Mouse (Mus musculus): ENCODE measurements around the gene Chd4.
A peak's percentile ranks its signal among the peaks of the same experiment; 100 is the strongest.

Gene Chd4

DNA sequence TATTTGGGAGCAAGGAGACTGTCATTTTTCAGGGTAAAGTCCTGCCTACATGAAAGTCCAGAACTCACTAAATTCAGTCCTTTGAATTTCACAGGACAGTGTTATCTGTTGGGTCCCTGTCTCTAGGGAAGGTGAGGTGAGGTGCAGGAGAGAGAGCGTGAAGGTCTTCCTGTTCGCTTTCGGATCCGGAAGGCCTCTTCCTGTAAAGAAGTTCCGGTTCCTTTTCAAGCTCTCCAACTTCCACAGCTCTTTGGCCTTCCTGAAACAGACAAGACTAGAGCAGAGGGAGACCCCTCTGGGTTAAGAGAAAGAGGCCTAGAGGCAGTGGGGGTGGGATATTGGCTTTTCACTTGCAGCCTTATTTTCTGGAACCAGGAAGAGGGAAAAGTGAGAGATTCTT is 3.4 kb upstream of the Chd4 start:
- no peak for DNase-seq (ENCODE audit: low spot score)

DNA sequence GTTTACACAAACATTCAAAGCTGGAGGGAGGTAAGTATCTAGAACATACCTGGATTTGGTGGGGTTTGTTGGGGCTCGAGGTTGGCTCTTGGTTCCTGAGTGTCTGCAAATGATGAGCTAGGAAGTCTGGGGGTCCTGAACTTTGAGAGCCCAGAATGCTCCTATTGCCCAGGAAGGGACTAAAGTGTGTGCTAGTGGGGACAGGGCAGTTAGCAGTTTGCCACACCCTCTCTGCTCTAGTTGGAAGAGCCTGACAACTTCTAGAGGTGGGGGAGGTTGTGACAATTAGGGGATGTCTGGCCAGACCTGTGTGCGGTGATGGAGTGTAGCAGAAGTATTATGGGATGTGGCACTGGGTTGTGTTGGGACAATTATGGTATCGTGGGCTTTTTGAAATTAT is 938 bp upstream of the Chd4 start:
- DNase-seq (ENCODE audit: low spot score) = no peak

DNA sequence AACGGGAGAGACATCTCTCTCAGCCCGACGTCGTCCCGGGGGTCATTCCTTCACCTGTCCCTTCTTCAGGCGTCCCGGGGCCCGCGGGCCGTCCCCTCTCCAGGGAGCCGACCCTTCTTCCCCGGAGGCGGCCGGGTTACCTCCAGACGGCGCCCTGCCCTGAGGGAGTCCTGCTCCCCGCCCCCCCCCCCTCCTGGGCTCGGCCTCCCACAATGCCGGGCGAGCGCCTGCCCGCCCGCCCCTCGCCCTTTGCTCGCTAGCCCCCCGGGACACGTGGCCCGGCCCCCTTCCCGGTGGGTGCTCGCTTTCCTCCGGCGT is 457 bp downstream of the Chd4 start:
- no peak for DNase-seq (ENCODE audit: low spot score)

GRCm38 (mm10) chr6:125096597-125097345 is 990 bp downstream of the Chd4 start:
- peak; percentile 54 for DNase-seq (ENCODE audit: low spot score)

DNA sequence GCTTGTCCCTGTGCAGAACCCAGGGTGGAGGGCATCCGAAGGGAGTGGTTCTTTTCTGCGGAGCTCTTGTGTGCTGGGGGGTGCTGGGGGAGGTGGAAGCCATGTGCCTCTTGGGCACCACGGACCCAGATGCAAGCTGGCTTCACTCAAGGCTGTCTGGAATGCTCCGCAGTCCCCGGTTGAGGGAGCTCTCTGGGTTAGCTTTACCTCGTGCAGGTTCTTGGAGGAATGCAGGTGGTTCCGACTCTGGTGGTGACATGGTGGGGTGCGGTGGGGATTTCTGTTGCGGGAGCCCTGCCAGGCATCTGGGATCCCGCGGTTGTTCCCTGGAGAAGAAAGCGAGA is 1.5 kb downstream of the Chd4 start:
- no peak for DNase-seq (ENCODE audit: low spot score)

DNA sequence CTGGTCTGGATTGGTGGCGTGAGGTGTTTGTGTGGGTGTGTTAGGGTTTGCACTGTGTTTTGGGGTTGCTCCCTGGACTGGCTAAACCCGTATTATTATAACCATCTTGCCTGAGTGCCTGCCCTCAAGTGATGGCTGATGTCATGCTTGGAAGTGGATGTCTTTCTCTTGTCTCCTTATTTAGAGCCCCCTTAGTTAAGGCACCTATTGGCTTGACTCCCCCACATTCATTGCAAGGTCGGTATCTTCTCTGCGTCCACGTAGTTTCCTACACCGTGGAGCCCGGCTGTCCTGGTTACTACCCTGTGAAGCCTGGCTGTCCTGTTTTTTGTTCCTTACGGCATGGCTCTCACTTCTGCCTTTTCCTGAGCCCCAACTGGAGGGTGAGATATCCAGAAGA is 2.2 kb downstream of the Chd4 start:
- no peak for DNase-seq (ENCODE audit: low spot score)

- no peak for DNase-seq (ENCODE audit: low spot score)
Observed at GRCm38 (mm10) chr6:125098513-125098912, 2.7 kb downstream of the Chd4 start.

DNA sequence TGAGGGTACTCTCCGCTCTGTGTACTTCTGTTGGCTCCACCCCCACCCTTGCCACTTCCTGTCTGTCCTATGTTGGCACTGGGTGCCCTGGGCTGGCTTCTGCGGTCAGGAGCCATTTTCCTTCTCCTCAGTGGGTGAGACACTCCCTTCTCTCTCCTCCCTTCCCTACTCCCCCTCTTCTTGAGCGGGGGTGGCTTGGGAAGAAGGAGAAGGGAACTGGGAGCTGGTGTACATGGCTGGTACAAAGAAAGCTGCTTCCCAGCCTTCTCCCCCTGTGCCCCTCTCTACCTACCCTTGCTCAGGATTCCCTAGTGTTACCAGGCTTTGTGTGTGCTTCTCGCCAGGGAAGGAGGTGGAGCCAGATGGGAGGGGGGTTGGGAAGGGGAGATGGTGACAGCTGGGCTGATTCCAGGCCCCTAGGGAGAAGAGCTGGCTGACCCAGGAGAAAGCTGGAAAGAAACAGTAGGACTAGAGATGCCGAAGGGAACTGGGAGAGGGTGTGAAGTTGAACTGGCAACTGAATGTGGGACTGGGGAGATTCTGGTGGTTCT is 3.7 kb downstream of the Chd4 start:
- DNase-seq (ENCODE audit: low spot score) = peak; percentile 36

- no peak for DNase-seq (ENCODE audit: low spot score)
Observed at GRCm38 (mm10) chr6:125101444-125101843, 5.7 kb downstream of the Chd4 start.

DNA sequence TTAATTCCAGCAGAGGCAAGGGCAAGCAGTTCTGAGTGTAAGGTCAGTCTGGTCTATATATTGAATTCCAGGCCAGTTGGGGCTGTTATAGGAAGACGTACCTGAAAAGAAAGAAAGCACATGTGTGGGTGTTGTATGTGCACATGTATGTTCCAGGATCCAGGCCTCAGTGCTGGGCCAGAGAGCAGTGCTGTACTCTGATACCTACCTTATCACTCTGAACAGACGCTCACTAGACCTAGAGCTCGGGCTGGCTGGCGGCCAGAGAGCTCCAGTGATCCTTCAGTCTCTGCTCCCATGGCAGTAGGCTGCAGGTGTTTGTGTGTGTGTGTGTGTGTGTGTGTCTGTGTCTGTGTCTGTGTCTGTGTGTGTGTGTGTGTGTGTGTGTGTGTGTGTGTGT is 8.4 kb downstream of the Chd4 start:
- no peak for DNase-seq (ENCODE audit: low spot score)

- no peak for DNase-seq (ENCODE audit: low spot score)
Observed at GRCm38 (mm10) chr6:125107705-125108104, 11.9 kb downstream of the Chd4 start.

GRCm38 (mm10) chr6:125109371-125109770 is 13.6 kb downstream of the Chd4 start:
- no peak for DNase-seq (ENCODE audit: low spot score)

- no peak for DNase-seq (ENCODE audit: low spot score)
Observed at GRCm38 (mm10) chr6:125110927-125111326, 15.1 kb downstream of the Chd4 start.

GRCm38 (mm10) chr6:125112553-125112952 is 16.8 kb downstream of the Chd4 start:
- DNase-seq (ENCODE audit: low spot score) = no peak

DNA sequence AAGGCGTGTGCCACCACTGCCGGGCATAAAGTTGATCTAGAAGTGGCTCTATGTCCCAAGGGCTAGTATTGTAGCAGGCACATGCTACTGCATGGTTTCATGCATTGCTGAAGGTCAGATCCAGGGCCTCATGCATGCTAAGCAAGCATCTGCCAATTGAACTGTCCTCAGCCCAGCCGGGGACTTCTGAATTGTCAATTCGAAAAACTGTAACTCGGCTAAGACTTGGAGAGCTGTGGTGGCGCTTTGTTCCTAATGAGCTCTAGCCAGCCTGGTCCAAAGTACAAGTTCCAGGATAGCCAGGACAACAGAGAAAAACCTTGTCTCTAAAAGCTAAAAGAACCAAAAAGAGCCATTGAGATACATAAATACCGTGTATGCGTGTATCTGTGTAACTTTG is 23.6 kb downstream of the Chd4 start:
- no peak for DNase-seq (ENCODE audit: low spot score)

GRCm38 (mm10) chr6:125128724-125129123 is 32.9 kb downstream of the Chd4 start:
- DNase-seq (ENCODE audit: low spot score) = no peak

- DNase-seq (ENCODE audit: low spot score) = no peak
Observed at GRCm38 (mm10) chr6:125129710-125130402, 34.1 kb downstream of the Chd4 start.

DNA sequence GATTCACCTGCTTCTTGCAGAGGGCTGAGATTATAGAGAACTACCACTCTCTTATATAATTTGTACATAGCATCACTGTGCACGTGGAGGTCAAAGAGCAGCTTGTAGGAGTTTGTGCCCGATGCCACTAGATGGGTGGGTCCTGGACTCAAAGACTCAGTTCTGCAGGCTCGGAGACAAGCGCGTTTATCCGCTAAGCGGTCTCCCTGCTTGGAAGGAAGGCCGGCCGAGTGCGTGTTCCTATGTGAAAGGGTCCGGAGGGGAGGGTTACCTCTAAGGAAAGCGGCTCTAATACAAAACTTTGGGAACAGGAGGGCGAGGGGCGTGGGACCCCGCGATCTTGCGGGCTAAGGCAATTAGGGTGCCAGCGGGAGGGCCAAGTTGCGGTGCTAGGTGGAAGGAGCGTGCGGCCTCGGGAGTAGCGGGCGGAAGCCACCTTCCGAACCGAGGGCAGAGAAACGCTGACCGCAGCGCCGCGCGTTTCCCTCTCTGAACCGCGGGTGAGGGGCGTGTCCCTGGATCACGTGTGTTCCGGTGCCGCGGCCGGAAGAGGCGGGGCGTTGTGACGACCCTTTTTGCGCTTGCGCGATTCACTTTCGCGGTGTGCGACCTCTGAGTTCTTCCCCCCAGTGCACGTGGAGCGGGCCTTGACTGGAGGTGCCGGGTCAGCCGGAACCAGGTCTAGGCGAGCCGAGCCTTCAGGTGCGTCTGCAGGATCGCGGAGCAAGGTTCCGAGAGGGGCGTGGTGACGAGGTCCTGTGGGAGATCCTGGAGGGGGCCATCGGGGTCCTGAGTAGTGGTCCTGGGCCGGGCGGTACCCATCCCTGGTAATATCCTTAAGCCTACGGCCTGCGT is 35.7 kb downstream of the Chd4 start, which contains the start of gene Nop2:
TSS of gene Nop2 (plus strand) at position 608 of the 855 bp plus-strand sequence.
- peak; percentile 80 for DNase-seq (ENCODE audit: low spot score)

GRCm38 (mm10) chr6:125132470-125132869 is 36.7 kb downstream of the Chd4 start:
- DNase-seq (ENCODE audit: low spot score) = no peak

DNA sequence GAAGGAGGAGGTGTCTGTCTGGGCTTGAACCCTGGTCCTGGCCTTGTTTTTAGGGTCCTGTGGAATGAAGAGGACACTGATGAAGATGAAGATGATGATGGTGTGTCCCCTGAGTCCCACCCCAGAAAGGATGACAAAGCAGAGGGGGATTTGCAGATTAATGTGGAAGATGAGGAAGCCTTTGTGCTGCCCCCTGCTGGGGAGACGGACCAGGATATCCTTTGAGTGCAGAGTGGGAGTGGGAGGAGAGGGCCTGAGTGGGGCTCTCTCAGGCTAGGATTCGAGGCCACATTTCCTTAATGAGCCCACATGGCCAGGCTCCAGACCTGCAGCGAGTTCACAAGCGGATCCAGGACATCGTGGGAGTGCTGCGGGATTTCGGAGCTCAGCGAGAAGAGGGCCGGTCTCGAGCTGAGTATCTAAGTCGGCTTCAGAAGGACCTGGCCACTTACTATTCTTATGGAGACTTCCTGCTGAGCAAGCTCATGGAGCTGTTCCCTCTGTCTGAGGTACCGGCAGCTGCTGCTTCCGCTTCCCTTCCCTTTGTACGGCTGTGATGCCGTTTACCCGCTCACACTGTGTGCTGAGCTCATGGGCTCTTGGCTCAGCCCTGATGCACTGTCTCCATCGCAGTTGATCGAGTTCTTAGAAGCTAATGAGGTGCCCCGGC is 41.4 kb downstream of the Chd4 start:
- no peak for DNase-seq (ENCODE audit: low spot score)

DNA sequence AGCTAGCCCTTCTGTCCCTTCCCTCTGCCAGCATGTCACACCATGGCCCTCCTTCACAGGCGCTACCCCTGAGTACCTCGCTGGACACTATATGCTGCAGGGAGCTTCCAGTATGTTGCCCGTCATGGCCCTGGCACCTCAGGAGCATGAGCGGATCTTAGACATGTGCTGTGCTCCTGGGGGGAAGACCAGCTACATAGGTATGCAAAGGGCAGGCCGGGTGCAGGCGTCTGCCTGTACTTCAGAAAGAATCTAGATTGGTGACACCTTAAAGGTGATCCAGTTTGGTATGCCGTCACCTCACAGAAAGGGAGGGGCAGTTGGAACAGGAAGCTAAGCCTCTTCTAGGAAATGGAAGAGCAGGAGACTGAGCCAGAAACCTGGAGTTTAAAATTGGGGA is 44.0 kb downstream of the Chd4 start:
- DNase-seq (ENCODE audit: low spot score) = no peak

- DNase-seq (ENCODE audit: low spot score) = no peak
Observed at GRCm38 (mm10) chr6:125142436-125142835, 46.7 kb downstream of the Chd4 start.

Measured in ovary, adult 18-20 months (tissue).